Mouse (Mus musculus): Measurements from ENCODE around the gene Calcrl.
A peak's percentile ranks its signal among the peaks of the same experiment; 100 is the strongest.

Gene Calcrl

DNA sequence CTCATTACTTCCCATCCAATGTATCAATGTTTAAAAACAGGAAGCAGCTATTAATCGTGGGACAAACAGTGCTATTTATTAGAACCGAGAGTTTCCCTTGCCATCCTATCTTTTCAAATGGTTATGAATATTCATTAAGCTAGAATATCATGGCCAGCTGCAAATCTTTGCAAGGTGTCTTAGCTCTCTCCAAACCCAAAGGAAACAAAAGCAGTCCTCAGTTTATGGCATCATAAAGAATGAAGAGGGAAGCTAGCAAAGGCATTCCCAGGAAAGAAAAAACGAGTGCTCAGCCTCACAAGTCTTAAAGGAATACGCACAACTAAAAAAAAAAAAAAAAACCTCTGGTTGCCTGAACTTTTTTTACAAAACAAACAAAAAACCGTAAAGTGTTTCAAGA, 128.7 kb downstream of the Calcrl start:
- DNase-seq: no peak

DNA sequence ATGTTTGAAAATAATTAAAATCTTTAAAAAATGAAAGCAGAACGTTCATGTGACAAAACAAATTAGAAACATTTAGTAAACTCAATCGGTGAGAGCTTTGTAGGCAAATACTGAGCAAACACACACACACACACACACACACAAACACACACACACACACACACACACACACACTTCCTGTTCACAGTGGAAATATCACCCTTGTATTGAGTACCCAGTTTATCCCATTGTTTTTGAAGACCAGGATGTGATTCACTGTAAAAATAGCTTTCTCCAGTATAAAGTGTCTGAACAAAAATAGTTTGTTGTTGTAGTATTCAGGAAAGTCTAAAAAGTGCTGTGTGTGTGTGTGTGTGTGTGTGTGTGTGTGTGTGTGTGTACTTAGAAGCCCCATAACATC, 130.1 kb downstream of the Calcrl start:
- DNase-seq: peak; percentile 74

DNA sequence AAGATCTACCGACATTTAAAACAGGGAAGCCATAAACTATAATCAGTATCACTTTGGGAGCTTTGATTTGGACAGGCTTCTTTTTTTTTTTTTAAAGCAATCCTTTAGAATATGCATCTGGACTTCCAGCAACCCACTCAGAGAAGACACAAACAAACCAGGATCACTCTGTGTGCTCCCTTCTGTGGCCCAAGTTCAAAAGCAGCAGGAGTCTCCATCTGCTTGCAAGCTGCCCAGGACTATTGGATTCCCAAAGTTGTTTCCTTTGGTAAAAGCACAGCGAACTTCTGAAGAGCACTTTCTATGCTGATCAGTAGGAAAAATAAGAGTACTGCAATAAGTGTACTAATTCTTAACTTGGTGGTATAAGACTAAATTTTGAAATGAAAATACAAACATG, 130.6 kb downstream of the Calcrl start:
- DNase-seq: no peak

DNA sequence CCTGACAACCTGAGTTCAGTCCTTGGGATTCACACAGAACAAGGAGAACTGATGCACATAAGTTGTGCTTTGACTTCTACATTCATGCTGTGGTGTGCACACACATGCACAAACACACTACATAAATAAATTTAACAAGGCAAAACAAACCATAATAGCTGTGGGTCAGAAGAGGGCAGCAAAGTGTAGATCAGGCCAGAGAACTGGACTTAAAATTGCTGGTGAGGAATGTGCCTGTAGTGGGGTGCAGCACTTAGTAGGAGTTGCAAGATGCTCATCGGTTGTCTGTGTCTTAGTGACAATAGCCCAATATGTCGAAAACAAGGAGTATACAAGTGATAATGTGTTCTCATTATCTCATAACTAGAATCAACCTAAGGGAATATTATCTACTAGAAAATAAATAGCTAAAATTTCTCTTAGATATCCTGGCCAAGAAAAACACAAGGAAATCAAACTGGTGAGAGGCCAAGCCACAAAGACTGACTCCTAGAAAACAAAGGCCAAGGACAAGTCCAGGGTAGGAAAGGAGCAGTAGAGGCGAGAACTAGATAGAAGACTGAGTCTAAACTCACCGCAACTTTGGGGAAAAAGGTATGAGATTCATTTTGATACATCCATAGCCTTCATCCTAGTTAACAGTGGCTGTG, 132.7 kb downstream of the Calcrl start:
- peak; percentile 18 for DNase-seq

DNA sequence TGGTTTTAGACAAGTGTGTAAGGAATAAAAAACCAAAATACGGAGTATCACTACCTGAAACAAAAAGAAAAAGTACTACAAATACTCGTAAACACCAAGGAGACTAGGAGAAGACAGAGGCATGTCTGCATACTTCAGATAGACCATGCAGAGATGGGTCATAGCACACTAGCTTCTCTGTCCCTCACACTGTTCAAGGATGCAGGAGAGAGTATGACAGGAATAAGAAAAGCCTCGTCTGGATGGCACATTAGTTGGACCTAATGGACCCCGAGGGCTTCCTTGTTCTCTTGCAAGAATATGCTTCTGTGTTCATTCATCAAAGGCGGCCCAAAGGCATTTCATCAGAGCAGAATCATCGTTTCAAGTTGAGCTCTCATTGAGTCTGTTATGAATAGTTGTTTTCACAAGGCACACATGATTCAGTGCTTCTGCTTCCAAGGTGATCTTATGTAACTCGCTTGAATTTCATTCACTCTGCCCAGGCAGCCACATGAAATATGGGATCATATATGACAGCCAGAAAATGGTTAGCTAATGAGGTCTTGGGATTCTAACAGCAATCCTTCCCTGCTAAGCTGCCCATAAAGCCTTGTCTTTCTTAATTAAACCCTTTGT, 136.2 kb downstream of the Calcrl start:
- no peak for DNase-seq

All from kidney, postnatal 14 days (tissue).